Mouse (Mus musculus) G1E (cell line): ENCODE results near the gene Ipmk.

Source experiments
- CTCF ChIP-seq: IDR thresholded peaks from 2 replicates; pipeline ENCODE4 v1.5.1; 2012; ENCODE audit warnings: low read depth, low read length, inconsistent platforms, mixed read lengths
- GATA1 ChIP-seq: IDR thresholded peaks from 2 replicates; pipeline ENCODE4 v1.6.1; 2012; ENCODE audit warnings: borderline replicate concordance, low read length, inconsistent platforms, mixed read lengths
- POLR2AphosphoS5 ChIP-seq: IDR thresholded peaks from 2 replicates; pipeline ENCODE4 v1.6.1; 2012; ENCODE audit warnings: low read depth, low read length, inconsistent platforms; ENCODE audit not compliant: insufficient replicate concordance
- TAL1 ChIP-seq: conservative IDR thresholded peaks from 2 replicates; pipeline ENCODE4 v1.6.1; 2012; ENCODE audit warnings: low read depth, low read length, inconsistent platforms, mixed read lengths

DNA sequence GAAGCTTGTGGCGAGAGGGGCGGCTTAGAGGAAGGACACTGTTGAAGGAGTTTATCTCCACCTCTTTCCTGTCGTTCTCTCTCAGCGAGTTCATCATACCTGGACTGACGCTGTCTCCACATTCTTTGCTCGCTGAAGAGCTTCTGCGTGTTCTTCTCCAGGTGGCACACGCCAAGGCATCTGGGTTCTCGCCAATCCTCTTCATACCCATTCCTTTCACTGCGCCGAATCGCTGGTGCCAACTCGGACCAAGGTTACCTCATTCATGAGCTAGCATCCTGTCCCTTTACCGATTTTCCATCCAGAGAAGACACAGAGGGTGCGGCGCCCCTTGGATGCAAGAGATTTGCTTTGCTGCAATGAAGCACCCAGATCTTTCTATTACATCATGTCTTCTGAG lies 47.4 kb upstream of the Ipmk start:
- TF ChIP-seq CTCF (no peak), GATA1 (no peak), POLR2AphosphoS5 (no peak), TAL1 (no peak)
